Mouse (Mus musculus) ES-Bruce4 (cell line): ENCODE data around the gene Coa7.

Experiments used
- CTCF ChIP-seq: IDR thresholded peaks from one replicate; pipeline ENCODE4 v1.8.1; 2011; ENCODE audit warnings: low read depth, low read length
- EP300 ChIP-seq: IDR thresholded peaks from 2 replicates; pipeline ENCODE4 v1.6.1; 2011; ENCODE audit warnings: low read depth, low read length; ENCODE audit not compliant: insufficient read depth

- no peak for TF ChIP-seq EP300
- TF ChIP-seq CTCF = no peak
Measured at GRCm38 (mm10) chr4:108323588-108323987, 4.4 kb upstream of the Coa7 start.
